Mouse (Mus musculus) kidney, adult 9 months (tissue): ENCODE data around the gene 1700016C15Rik.

Experiments
- DNase-seq: peaks from one replicate; pipeline ENCODE4 v3.0.0; 2022

The 1700016C15Rik gene

DNA sequence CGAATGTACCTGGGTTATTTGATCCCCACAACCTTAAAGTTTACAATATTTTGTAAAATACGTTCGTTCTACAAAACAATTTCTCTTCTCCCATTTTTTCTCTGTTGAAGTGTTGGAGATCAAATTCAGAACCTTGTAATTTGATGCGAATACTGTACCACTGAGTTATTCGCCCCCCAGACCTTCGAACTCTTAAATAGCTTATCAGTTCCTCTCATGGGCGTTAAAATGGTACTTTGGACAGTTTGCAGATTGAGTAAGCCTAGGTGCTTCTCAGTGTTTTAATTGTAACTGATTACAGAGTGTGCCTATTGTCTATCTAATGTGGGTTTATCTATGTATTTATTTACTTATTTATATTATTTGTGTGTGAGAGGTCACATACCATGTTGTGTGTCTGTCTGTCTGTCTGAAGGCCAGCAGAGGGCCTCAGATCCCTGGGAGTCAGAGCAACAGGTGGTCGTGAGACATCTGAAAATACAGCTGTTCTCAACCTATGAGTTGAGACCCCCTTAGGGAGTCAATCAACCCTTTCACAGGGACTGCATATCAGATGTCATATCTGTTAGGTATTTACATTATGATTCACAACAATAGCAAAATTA, 67.6 kb downstream of the 1700016C15Rik start:
- DNase-seq: peak; percentile 13
